Mouse (Mus musculus) testis, postnatal 10 days (tissue): ENCODE measurements at regions not wholly inside any gene's neighbourhood (a gene's known extent, or its start where the extent isn't known, plus 50 kb on each side); places are given as distances from the start of the nearest gene placed in this dataset.
"Not testable (repeated sequence)": the region's sequence is repeated elsewhere in the genome, so short reads cannot be mapped to it uniquely, and the experiment has no call there.

Source experiments
- DNase-seq: peaks from one replicate; pipeline ENCODE4 v3.0.0; 2021; ENCODE audit warnings: low spot score

GRCm38 (mm10) chr14:71642536-71642935, 849.1 kb downstream of the Gm9195 start:
- no peak for DNase-seq

- DNase-seq = no peak
Measured at GRCm38 (mm10) chr14:71639083-71639482, 852.6 kb downstream of the Gm9195 start.

DNA sequence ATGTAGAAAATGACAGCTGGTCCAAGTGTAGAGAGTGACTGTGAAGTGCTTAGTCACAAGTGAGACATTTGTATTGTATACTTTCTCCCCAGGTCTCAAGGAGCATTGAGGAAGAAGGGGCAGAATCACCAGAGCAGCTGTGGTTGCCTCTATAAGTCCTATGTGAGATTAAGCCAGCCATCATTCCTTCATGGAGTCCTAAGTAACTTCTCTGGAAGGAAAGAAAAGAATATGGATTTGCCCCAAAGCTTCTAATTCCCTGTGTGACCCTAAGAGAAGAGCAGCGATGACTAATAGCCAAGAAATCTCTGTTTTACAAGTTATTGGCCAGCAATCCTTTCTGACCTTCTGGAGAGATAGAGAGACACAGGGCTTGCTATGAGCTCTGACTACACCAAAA, 856.5 kb downstream of the Gm9195 start:
- DNase-seq = no peak

- no peak for DNase-seq
Measured at GRCm38 (mm10) chr14:71609698-71610301, 881.8 kb downstream of the Gm9195 start.

- DNase-seq = no peak
Measured at GRCm38 (mm10) chr14:71603710-71604109, 887.9 kb downstream of the Gm9195 start.

DNA sequence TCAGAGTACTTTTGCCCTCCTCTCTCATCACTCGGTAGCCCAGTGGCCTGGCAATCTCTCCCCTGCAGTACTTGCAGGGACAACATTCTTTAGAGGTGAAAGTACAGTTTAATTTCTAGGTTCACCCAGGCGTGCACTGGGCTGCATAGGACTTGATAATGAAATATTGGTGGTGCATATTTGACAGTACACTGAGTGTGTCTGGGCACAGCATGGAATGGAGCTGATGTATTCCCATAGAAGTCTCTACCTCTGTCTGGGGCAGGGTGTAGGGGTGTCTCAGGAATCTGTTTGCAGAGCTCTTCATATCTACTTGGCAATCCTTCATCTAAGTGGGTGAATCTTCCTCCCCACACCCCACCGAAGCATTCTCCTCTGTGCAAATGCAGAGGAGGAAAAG, 893.8 kb downstream of the Gm9195 start:
- DNase-seq = no peak

- DNase-seq = no peak
Measured at GRCm38 (mm10) chr14:71588694-71589240, 902.9 kb downstream of the Gm9195 start.

- DNase-seq = no peak
Measured at GRCm38 (mm10) chr14:71588006-71588405, 903.6 kb downstream of the Gm9195 start.

DNA sequence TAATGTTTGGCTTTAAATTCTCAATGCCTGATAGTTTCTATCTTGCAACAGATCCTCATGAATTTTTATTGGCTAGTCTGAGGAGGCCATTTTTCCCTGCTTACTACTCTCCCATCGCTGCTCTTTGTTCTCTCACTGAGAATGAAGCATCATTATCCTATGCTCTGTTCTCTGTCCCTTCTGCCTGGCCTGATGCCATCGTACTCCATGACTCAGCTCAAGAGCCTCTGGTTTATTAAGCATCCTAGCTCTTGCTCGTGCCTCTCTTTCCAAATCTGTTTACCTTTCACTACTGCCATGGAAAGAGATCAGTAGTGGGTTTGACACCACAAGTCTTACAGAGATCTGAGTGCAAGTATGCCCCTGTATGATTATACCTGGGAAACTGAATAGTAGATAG, 926.8 kb downstream of the Gm9195 start:
- DNase-seq = no peak

DNA sequence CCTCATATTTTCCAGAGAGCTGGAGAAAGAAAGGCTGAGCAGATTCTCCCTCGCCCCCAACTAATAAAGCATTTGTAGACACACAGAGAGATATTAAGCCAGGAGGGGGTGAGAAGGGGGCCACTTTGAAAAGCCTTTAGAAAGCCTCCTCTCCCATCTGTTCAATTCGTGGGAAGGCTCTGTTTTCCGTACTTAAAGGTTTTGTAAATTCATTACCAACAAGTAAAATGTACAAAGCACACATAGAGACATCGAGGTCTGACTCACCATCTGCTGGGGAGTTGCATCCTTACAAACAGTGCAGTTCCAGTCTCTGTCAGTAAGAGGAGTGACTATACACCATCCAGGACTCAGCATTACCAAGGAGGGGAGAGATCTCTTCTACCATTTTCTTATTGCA, 929.7 kb downstream of the Gm9195 start:
- DNase-seq = no peak

- DNase-seq = not testable (repeated sequence)
Measured at GRCm38 (mm10) chr14:71554324-71554723, 937.3 kb downstream of the Gm9195 start.

- DNase-seq = no peak
Measured at GRCm38 (mm10) chr14:71543580-71543979, 943.9 kb upstream of the Fam160b2 start.

DNA sequence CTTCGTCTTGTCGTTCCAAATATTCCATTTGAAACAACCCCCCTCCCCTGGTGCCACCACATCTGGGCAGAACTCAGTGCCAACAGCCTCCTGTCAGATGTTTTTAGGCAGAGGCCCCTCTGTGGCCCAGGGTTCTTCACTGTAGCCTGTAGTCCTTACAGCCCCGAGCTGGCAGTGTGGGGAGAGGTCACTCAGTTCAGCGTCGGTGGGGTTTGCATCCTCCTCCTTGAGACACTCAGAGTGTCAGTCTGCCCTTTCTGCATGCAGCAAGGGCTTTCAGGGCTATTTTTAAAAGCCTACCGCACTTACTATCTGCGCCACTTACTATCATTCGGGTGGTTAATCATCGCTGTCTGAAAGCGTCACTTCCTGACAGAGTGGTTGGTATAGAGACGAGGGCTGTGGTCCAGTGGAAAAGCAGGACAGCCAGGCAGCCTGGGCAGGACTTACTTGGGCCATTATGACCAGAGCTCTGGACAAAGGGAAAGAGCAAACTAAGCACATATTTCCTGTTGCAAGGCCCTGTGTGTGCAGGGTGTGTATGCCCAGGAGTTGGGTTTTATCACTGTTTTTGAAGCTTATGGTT, 932.5 kb upstream of the Fam160b2 start:
- no peak for DNase-seq

- no peak for DNase-seq
Measured at GRCm38 (mm10) chr14:71531298-71531697, 931.7 kb upstream of the Fam160b2 start.

DNA sequence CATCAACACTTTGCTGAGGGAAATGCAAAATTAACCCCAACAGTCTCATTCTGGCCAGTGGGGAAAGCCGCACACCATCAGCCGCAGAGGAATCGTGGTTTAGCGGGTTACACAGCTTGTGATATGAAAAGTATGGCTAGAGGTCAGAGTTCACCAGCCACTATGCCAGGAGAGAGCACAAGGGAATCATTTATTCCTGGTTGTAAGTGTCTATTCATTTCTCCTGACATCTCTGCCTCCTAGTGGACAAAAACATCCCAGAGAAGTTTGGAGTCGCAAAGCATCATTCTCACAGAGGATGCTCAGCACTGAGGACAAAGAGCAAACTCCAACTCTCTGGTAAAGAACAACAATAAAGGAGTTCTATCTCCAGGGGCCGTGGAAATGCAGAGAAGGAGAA, 930.8 kb upstream of the Fam160b2 start:
- no peak for DNase-seq

DNA sequence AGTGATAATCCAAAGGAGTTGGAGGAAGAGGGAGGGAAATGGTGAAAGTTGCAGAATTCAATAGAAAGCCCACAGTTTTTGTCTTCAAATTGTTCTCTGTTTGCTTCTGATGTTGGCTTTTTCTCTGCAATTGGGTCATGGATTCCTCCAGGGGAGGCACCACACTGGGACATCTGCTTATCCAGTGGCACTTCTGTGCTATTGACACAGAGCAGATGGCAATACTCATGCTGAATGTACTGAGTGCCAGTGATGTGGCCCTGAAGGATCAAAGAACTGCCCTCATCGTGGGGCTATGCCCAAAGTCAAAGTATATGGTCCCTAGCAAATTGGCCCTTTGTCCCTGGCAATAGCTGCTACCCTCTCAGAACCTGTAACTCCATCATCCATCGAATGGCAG, 918.9 kb upstream of the Fam160b2 start:
- DNase-seq = no peak

DNA sequence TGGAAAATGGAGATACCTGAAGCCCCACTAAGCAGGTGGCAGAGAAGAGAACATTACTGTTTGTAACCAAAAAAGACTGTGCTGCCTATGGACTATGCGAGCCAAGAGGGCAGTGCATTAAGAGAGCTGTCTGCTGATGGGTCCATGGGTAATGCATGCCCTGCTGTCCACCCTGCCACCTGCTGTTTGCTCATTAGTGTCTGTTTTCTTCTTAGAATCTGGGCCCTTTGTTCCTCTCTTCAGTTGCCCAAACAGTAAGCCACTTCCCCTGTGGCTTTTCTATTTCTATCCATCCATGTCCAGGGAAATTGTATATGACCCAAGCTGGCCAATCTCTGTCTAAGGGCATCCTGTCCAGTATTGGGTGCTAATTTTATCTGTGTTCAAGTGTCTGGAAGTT, 901.2 kb upstream of the Fam160b2 start:
- DNase-seq = no peak

GRCm38 (mm10) chr14:71491201-71491600, 891.6 kb upstream of the Fam160b2 start:
- DNase-seq = no peak

GRCm38 (mm10) chr14:71486176-71486970, 886.7 kb upstream of the Fam160b2 start:
- no peak for DNase-seq

DNA sequence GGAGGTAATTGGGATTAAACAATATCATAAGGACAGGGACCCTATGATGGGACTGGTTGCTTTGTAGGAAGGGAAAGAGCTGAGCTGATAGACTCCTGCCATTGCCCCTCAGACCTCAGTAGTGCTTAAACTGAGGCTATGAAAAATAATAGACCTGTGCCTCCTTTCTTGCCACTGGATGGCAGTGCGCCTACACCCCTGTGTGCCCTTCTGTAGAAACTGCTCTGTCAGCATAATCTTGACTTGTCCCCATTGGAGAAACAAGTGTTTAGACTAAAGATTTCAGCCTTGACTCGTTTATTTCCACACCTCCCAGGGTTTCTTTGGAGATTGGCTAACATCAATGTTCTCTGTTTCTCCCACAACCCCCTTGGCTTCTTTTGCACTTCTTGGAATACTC, 876.0 kb upstream of the Fam160b2 start:
- DNase-seq = no peak

- DNase-seq = no peak
Measured at GRCm38 (mm10) chr14:71473907-71474306, 874.3 kb upstream of the Fam160b2 start.

DNA sequence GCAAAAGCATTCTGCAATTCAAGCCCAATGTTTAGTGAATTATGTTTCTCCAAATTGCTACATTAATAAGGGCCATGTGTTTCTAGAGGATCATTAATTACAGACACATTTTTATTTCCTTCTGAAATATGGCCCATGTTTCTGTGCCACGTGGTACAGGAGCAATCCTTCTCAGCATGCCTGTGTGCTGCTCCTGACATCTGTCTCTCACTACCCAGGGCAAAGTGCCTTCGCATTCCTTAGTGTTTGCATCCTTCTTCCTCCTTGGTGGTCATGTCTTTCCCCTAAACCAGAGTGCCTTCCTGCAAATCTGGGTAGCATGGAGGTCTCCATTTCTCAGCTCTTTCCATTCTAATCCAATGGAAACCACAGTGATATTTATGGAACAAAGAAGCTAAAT, 832.7 kb upstream of the Fam160b2 start:
- no peak for DNase-seq
